Mouse (Mus musculus) embryonic stem cell, embryonic (primary cell): ENCODE results near the gene Atpaf2.

Source experiments
- CTCF ChIA-PET, 4 experiments: fragments of 300-600 bp in 2 of 4; fragments of 350-600 bp in 2 of 4; sonication (Branson Sonifier 250); formaldehyde crosslinking; loops; one replicate each; lab custom pipeline; 2022; ENCODE audit warnings: inconsistent platforms in 2 of 4; lab: Charles Lee
- POLR2A ChIA-PET, 4 experiments: fragments of 300-600 bp in 2 of 4; fragments of 350-600 bp in 2 of 4; sonication (Branson Sonifier 250); formaldehyde crosslinking; loops; one replicate each; lab custom pipeline; 2022; ENCODE audit warnings: antibody characterized with exemption in 4 of 4, inconsistent platforms in 1 of 4; lab: Charles Lee

The Atpaf2 gene

DNA sequence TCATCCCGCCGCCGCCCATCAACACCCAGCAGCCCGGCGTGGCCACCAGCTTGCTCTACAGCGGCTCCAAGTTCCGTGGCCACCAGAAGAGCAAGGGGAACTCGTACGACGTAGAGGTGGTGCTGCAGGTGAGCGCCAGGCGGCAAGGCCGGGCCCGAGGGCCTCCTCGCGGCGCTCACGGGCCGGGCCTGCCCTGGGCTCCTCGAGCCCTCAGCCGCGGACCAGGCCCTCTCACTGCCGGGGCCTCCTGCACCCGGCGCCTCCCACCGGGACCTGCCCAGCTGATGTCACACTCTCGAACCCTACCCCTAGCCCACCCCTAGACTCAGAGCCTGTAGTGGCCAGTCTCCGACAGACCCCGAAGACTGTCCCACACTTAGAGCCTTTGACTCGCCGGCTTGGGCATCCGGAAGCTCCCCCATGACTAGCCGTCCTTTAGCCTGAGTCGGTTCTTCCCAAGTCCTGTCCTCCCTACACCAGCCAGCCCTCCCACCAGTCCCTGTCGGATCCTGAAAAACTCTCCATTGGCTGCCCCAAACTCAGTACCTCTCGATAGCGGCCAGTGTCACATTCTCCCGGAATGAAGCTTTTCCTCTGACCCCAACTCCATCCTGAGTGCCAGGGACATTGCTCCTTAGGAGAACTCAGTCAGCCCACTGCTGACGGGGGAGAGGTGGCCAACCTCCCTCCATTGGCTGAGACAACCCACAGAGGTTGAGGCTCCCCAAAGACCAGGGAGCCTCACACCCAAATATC is at the start of gene Atpaf2:
Gene Atpaf2, minus strand, starts transcription at position 741 of the 756 bp plus-strand sequence.
- ChIA-PET CTCF (interaction anchor here (0.6 to 2.6 kb wide), 18 partner anchors 7 to 1199 kb away, joined by 3 to 8 read pairs (median 3); partner anchors contain the start of genes Drc3 (in 1 of the 4), Drg2 (in 1 of the 4) and Tom1l2 (in 1 of the 4)), POLR2A (interaction anchor here in 3 of 4 experiments (0.6 to 3.0 kb wide), 97 partner anchors 7 to 579 kb away, joined by 3 to 31 read pairs (median 5); partner anchors contain the start of genes Drc3 (in 3 of the 3), Drg2 (in 3 of the 3), Tom1l2 (in 3 of the 3) and Myo15 (in 2 of the 3))

GRCm38 (mm10) chr11:60465943-60466380 is 47.7 kb upstream of the Atpaf2 start:
- ChIA-PET CTCF (interaction anchor here (0.5 to 2.2 kb wide), 32 partner anchors 9 to 841 kb away, joined by 3 to 13 read pairs (median 3); partner anchors contain the start of genes Drg2 (in 3 of the 4), Gid4 (in 2 of the 4), Drc3 (in 1 of the 4) and Tom1l2 (in 1 of the 4)), POLR2A (interaction anchor here in 3 of 4 experiments (0.6 to 2.6 kb wide), 13 partner anchors 9 to 113 kb away, joined by 3 to 13 read pairs (median 5); partner anchors contain the start of genes Drg2 (in 3 of the 3), Drc3 (in 1 of the 3), Gid4 (in 1 of the 3) and Tom1l2 (in 1 of the 3))

GRCm38 (mm10) chr11:60457973-60458372 is 39.7 kb upstream of the Atpaf2 start:
- CTCF ChIA-PET = interaction anchor here in 1 of 4 experiments (0.7 kb wide), 1 partner anchor 16 kb away, joined by 8 read pairs; no protein-coding TSS in a partner anchor
- POLR2A ChIA-PET = interaction anchor here in 2 of 4 experiments (0.7 to 2.0 kb wide), 4 partner anchors 8 to 72 kb away, joined by 3 to 5 read pairs (median 4); partner anchors contain the start of gene Myo15 (in 1 of the 2)

DNA sequence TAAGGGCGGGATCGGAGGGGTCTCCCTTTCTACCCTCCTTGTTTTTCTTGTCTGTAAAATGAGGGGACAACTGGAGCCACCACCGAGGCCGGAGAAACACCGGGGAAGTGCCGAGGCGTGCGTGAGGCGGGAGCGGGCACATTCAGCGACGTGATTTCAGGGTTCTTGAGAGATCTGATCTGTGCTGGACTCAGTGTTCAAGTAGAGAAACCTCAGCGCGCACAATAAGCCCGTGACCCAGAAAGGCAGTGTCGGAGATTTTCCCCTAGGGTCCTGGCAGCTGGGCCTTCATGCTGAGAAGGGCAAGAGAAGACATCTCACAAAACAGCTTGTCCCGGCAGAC is 36.5 kb upstream of the Atpaf2 start:
- POLR2A ChIA-PET = interaction anchor here (0.5 to 3.4 kb wide), 44 partner anchors 7 to 425 kb away, joined by 3 to 52 read pairs (median 5); partner anchors contain the start of genes Gid4 (in 3 of the 4), Atpaf2 (in 2 of the 4), Myo15 (in 2 of the 4) and Alkbh5 (in 1 of the 4)
- CTCF ChIA-PET = interaction anchor here in 3 of 4 experiments (0.7 to 1.7 kb wide), 9 partner anchors 11 to 147 kb away, joined by 3 to 9 read pairs (median 5); partner anchors contain the start of gene Atpaf2 (in 1 of the 3)

DNA sequence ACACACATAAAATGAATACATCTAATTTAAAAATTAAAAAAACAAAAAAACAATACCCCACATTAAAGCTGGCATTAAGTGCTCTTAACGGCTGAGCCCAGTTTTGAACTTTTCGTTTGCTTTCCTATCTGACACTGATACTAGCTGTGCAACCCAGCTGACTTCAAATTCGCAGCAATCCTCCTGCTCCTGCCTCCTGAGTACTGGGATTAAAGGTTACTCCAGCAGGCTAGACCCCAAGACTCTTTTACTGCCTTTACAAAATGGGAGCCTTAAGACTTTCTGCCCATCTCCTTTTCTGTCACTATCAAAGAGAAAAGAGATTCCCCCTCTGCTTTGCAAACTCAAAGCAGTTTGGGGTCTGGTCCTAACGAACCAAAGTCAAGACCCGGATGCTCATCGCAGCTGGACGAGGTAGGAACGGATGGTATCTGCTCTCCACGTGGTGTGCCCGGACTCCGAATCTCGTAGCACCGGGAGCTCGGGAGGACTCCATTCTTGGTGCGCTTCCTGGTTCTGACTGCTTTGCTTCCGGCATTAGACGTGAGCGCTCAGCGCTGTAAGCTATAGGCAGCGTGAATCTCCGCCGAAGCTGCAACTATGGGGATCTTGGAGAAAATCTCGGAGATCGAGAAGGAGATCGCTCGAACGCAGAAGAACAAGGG is 36.0 kb upstream of the Atpaf2 start, which contains the start of gene Drg2:
Gene Drg2, plus strand, starts transcription at position 512 of the 665 bp plus-strand sequence.
- CTCF ChIA-PET = interaction anchor here in 3 of 4 experiments (0.6 to 1.7 kb wide), 10 partner anchors 10 to 1081 kb away, joined by 3 to 9 read pairs (median 5); partner anchors contain the start of gene Atpaf2 (in 1 of the 3)
- POLR2A ChIA-PET = interaction anchor here (0.5 to 3.4 kb wide), 48 partner anchors 8 to 425 kb away, joined by 3 to 52 read pairs (median 5); partner anchors contain the start of genes Gid4 (in 3 of the 4), Atpaf2 (in 2 of the 4), Drc3 (in 2 of the 4) and Myo15 (in 2 of the 4)

DNA sequence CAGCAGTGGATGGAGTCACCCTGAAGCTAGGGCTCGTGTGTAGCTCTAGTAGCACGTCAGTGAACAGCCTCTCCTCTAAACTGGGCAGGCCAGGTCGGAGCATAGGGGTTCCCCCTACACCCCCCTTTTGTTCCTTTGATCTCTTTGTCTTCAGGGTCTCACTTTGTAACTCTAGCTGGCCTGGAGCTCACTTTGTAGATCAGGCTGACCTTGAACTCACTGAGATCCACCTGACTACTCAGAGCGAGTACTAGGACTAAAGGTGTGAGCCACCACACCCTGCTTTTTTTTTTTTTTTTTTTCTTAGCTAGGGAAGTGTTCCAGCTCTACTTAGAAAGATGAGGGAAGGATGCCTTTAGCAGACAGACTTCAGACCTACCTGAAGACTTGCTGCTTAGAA is 25.8 kb upstream of the Atpaf2 start:
- ChIA-PET CTCF (interaction anchor here (0.5 to 2.5 kb wide), 14 partner anchors 10 to 970 kb away, joined by 3 to 9 read pairs (median 4); partner anchors contain the start of genes Drg2 (in 2 of the 4), Gid4 (in 1 of the 4) and Rai1 (in 1 of the 4)), POLR2A (interaction anchor here (0.6 to 5.3 kb wide), 44 partner anchors 8 to 456 kb away, joined by 3 to 52 read pairs (median 5); partner anchors contain the start of genes Drg2 (in 4 of the 4), Alkbh5 (in 2 of the 4), Atpaf2 (in 2 of the 4) and Drc3 (in 2 of the 4))

DNA sequence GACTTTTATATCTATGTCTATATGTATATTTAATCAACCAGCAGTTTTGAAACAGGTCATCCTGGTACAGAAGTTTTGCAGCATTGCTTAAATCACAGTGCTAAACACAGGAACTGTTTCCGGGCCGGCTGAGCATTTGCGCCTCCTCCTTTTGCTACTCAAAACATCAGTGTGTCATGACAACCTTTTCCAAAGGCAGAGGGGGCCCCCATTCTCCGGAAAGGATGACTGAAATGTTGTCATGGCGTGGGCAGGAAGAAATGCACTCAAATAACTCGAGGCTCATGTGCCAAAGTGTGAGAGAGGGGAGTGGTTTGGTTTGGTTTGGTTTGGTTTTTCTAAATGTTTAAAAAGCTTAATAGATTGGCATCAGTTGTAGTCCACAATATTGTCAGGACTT is 24.6 kb upstream of the Atpaf2 start:
- POLR2A ChIA-PET = interaction anchor here in 2 of 4 experiments (1.2 to 5.3 kb wide), 12 partner anchors 9 to 95 kb away, joined by 3 to 52 read pairs (median 17); partner anchors contain the start of genes Drg2 (in 2 of the 2), Alkbh5 (in 1 of the 2), Atpaf2 (in 1 of the 2) and Gid4 (in 1 of the 2)
- CTCF ChIA-PET = interaction anchor here in 1 of 4 experiments (1.5 to 2.5 kb wide), 2 partner anchors 11 to 30 kb away, joined by 6 to 9 read pairs; partner anchors contain the start of gene Drg2

- CTCF ChIA-PET = interaction anchor here in 2 of 4 experiments (0.6 to 2.0 kb wide), 4 partner anchors 11 to 54 kb away, joined by 4 to 10 read pairs (median 6); partner anchors contain the start of gene Drg2 (in 1 of the 2)
- POLR2A ChIA-PET = interaction anchor here in 3 of 4 experiments (0.7 to 5.2 kb wide), 27 partner anchors 8 to 343 kb away, joined by 3 to 25 read pairs (median 4); partner anchors contain the start of genes Drg2 (in 3 of the 3), Atpaf2 (in 2 of the 3), Gid4 (in 2 of the 3) and Drc3 (in 1 of the 3)
Measured at GRCm38 (mm10) chr11:60440176-60440575, 21.9 kb upstream of the Atpaf2 start.

DNA sequence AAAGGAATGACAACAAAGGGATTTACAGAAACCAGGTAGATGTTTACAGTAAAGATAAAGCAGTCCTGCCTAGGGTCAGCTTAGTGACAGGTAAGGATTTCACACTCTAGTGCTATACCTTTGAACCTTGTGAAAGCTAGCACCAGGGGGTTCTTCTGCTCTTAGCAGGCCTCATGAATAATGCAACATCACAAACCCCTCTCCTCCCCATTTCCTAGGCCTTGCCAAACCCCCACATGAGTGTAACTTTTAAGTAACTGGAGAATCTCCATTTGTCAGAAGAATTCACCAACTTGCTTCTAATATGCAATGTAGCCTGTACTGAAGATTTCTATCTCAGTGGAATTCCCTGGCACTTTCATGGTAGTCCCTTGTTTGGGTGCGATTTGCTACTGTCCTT is 21.4 kb upstream of the Atpaf2 start:
- ChIA-PET POLR2A (interaction anchor here in 3 of 4 experiments (0.7 to 4.2 kb wide), 22 partner anchors 8 to 344 kb away, joined by 3 to 25 read pairs (median 4); partner anchors contain the start of genes Drg2 (in 3 of the 3), Atpaf2 (in 2 of the 3), Gid4 (in 2 of the 3) and Drc3 (in 1 of the 3)), CTCF (interaction anchor here in 1 of 4 experiments (1.5 to 2.0 kb wide), 2 partner anchors 15 to 26 kb away, joined by 4 to 5 read pairs; partner anchors contain the start of gene Drg2)

GRCm38 (mm10) chr11:60436618-60437017 is 18.4 kb upstream of the Atpaf2 start:
- CTCF ChIA-PET = interaction anchor here in 2 of 4 experiments (0.6 to 1.3 kb wide), 2 partner anchors 30 to 57 kb away, joined by 3 to 6 read pairs; no protein-coding TSS in a partner anchor

GRCm38 (mm10) chr11:60435133-60435532 is 16.9 kb upstream of the Atpaf2 start:
- ChIA-PET POLR2A (interaction anchor here in 2 of 4 experiments (2.0 to 5.3 kb wide), 4 partner anchors 9 to 18 kb away, joined by 6 to 29 read pairs (median 14); partner anchors contain the start of genes Atpaf2 (in 2 of the 2) and Gid4 (in 2 of the 2)), CTCF (interaction anchor here in 1 of 4 experiments (0.6 kb wide), 1 partner anchor 72 kb away, joined by 3 read pairs; no protein-coding TSS in a partner anchor)

More at GRCm38 (mm10) chr11:60436618-60437017, 18.4 kb upstream of the Atpaf2 start:
- POLR2A ChIA-PET = interaction anchor here in 2 of 4 experiments (0.5 to 4.2 kb wide), 12 partner anchors 8 to 237 kb away, joined by 3 to 18 read pairs (median 8); partner anchors contain the start of genes Atpaf2 (in 2 of the 2), Gid4 (in 2 of the 2) and Drg2 (in 1 of the 2)

GRCm38 (mm10) chr11:60433501-60433900 is 15.2 kb upstream of the Atpaf2 start:
- ChIA-PET POLR2A (interaction anchor here in 3 of 4 experiments (0.7 to 5.3 kb wide), 12 partner anchors 10 to 218 kb away, joined by 3 to 29 read pairs (median 4); partner anchors contain the start of genes Gid4 (in 3 of the 3), Alkbh5 (in 1 of the 3), Atpaf2 (in 1 of the 3) and Drg2 (in 1 of the 3)), CTCF (no interaction called here)

GRCm38 (mm10) chr11:60427628-60428027 is 9.4 kb upstream of the Atpaf2 start:
- ChIA-PET CTCF (interaction anchor here in 2 of 4 experiments (0.6 to 0.9 kb wide), 2 partner anchors 47 to 63 kb away, joined by 3 read pairs; no protein-coding TSS in a partner anchor), POLR2A (interaction anchor here in 2 of 4 experiments (0.9 to 4.6 kb wide), 7 partner anchors 9 to 74 kb away, joined by 3 to 23 read pairs (median 5); partner anchors contain the start of genes Atpaf2 (in 1 of the 2), Drc3 (in 1 of the 2) and Gid4 (in 1 of the 2))

DNA sequence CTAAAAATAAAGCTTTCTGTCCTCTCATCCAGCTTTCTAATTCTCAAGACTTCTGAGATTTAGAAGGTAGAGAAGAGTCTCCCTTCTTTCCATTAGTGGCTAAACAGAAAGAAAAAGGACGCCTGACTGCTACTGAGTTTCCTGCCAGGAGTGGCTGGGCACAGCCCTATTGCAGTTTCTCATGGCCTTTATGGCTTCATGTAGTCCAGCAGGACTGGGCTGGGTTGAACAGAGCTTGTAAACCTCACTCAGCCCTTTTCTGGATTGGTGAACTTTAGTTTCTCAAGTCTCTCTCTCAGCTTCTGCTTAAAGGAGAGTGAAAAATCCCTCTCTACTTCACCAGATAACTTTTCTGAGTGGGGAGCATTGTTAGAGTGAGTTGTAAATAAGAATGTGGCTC is 8.2 kb upstream of the Atpaf2 start:
- CTCF ChIA-PET = no interaction called here
- POLR2A ChIA-PET = interaction anchor here in 3 of 4 experiments (0.7 to 4.6 kb wide), 6 partner anchors 9 to 1018 kb away, joined by 3 to 23 read pairs (median 6); partner anchors contain the start of genes Atpaf2 (in 2 of the 3) and Gid4 (in 1 of the 3)

DNA sequence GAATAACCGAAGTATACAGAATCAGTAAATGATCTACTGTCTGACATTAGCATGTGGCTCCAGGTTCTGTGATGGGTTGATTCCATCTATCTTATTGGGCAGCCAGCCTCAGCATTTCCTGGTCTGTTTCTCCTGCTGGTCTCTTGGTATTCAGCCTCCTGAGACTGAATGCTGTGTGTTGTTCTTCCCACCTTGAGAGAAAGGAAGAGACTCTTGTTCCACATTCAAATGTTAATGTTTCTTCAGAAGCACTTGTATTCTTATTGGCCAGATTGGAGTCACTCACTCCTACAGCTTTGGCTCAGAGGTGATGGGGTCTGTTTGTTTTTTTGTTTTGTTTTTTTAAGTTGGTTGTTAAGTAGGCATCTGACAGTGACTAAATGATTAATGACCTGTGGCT is 4.7 kb upstream of the Atpaf2 start:
- CTCF ChIA-PET = interaction anchor here in 2 of 4 experiments (0.9 to 1.3 kb wide), 4 partner anchors 43 to 223 kb away, joined by 3 to 5 read pairs (median 4); no protein-coding TSS in a partner anchor
- POLR2A ChIA-PET = interaction anchor here in 3 of 4 experiments (0.6 to 2.3 kb wide), 20 partner anchors 10 to 844 kb away, joined by 3 to 11 read pairs (median 4); partner anchors contain the start of genes Drg2 (in 2 of the 3), Aldh3a2 (in 1 of the 3), Alkbh5 (in 1 of the 3) and Drc3 (in 1 of the 3)
